Mouse (Mus musculus) embryonic fibroblast, embryonic 13.5 days (primary cell): ENCODE measurements around the gene Pbx3. TPM values are rescaled to one million over a fixed set of nuclear protein-coding genes. Genes with fewer than 3 reads are reported as not detected.

Experiments
- H3K27ac ChIP-seq: 2 replicates; pipeline ENCODE4 v1.5.1; 2012; ENCODE audit warnings: low read length, control low read depth, inconsistent platforms; ENCODE audit not compliant: insufficient read depth
- H3K4me1 ChIP-seq: 2 replicates; pipeline ENCODE4 v1.6.1; 2011; ENCODE audit warnings: low read length; ENCODE audit not compliant: control insufficient read depth, insufficient read depth
- H3K4me3 ChIP-seq: 2 replicates; pipeline ENCODE4 v1.5.1; 2011; ENCODE audit warnings: mild to moderate bottlenecking, control low read depth, low read length; ENCODE audit not compliant: insufficient read depth
- CTCF ChIP-seq: IDR thresholded peaks from 2 replicates; pipeline ENCODE4 v1.5.1; 2011; ENCODE audit warnings: mild to moderate bottlenecking, control low read depth, low read length, moderate library complexity, borderline replicate concordance; ENCODE audit not compliant: insufficient read depth
- POLR2A ChIP-seq: IDR thresholded peaks from 2 replicates; pipeline ENCODE4 v1.6.1; 2011; ENCODE audit warnings: low read depth, mild to moderate bottlenecking, control low read depth, low read length, moderate library complexity
- polyA plus RNA-seq: library from polyadenylated mRNA; stranded (reverse); fragments of >200 nt; gene quantifications from 2 replicates; pipeline ENCODE4 v1.2.4, GENCODE M21; 2011; ENCODE audit warnings: low read depth; ENCODE audit not compliant: missing spikeins, insufficient read length

Gene Pbx3
- 32.3 and 48.0 TPM in 2 replicates for polyA plus RNA-seq

DNA sequence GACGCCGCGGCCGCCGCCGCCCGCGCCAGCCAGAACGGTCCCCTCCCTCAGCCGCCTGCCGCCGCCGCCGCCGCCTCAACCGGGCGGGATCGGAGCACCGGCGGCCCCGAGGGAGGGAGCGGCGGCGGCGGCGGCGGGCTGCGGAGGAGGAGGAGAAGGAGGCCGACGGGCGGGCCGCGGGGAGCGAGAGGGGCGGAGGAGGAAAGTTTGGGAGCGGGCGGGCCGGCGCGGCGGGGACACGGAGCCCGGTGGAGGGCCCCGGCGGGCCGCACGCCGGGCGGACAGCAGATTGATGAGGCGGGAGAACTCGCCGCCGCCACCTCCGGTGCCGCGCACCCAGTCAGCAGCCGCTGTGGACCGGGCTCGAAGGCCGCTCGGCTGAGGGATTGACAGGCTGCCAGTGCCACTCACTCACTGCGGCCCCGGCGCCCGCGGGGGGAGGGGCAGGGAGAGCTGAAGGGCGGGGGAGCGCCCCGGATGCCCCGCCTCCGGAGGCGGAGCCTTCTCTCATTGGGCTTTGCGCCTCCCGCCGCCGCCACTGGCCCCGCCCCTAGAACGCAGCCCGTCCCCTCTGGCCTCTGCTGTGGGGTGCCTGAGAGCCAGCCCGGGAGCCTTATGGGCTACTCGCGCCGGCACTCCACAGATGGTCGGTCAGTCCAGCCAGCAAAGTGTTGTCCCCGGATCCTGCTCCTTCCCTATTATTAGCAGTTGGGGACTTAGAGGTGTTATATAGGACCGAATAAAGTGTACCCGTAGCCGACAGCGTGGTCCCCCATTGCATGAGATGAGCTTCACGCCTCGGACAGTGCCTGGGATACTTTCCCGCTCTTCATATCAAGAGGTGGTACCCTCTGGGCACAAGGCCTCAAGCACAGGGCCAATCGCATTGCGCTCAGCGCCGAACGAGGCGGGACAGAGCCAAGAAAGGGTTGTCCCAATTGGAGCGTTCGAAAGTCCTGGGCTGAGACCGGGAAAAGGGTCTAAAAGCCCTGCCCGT, at the start of gene Pbx3:
TSS of gene Pbx3 (minus strand) at position 838 of the 997 bp plus-strand sequence.
- H3K27ac ChIP-seq, result peak within 1 kb of the TSS; percentile 87
- TF ChIP-seq POLR2A (peak; percentile 87), CTCF (no peak)
- H3K4me3 ChIP-seq, result peak within 1 kb of the TSS; percentile 41
- H3K4me1 ChIP-seq, result peaks cover 4% of the 10 kb centered on the region; the same call in 1 of the 2 replicates

DNA sequence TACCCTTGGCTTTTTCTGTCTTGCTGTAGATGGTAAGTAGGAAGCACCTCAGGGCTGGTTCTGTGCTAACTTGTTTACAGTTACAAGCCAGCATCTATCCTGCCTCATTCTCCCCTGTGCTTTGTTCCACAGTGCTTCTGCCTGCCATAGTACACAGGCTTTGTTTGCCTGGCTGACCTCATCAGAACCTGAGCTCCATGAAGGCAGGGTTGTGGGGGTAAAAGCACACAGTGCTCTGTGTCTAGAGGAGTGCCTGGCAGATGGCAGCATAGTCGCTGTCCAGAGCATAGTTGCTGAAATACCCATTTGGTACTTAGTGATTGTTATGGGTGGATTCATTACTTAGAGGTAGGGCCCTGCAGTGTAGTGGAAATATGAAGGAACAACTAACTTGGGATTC, 47.3 kb upstream of the Pbx3 start:
- TF ChIP-seq CTCF (no peak), POLR2A (no peak)
- Histone ChIP-seq H3K27ac (no peak overlapping the region), H3K4me3 (no peak overlapping the region), H3K4me1 (no peaks in the 10 kb centered on the region; the same call in 1 of the 2 replicates)

DNA sequence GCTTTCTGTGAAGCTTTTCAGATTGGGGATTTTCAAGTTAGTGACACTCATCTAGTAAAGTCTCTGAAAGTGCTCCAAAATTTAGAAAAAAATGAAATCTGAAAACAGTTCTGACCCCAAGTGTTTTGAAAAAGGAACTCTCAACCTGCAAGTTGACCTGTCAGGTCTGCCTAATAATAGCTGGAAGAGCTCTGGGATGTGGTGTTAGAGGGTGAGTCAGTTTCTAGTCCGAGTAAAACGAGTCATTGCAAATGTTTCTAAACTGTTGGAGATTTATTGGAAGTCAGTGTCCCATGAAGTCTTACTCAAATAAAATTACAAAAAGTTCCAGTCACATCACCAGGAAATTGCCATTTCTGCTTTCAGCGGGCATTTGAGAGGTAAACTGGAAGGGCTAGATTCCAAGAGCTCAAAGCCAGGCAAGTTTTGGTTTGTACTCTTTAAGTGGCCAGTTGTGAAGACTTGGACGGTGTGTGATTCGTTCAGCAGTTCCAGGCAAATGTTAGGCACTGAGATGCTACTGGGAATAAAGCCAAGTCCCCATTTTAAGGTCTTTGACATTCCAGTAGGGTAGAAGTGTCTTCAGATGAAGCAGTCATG, 36.9 kb upstream of the Pbx3 start:
- TF ChIP-seq CTCF (no peak), POLR2A (no peak)
- Histone ChIP-seq H3K4me1 (peaks cover 5% of the 10 kb centered on the region; the same call in 1 of the 2 replicates), H3K4me3 (no peak overlapping the region), H3K27ac (no peak overlapping the region)

DNA sequence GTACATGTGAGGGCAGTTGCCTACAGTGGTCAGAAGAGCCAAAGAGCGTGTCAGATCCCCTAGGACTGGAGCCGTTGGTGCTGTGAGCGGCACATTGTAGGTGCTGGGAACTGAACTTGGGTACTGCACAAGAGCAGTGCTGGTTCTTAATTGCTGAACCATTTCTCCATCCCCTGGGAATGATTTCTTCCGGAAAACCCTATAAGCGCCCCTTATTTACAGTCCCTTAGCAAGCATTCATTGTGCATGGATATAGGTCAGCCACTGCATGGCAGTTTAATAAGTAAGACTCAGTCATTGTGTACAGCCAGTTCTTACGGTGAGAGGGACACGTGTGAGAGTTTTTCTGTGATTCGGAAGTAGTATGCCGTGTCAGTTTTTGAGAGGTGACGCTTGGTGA, 35.4 kb upstream of the Pbx3 start:
- Histone ChIP-seq H3K4me3 (no peak overlapping the region), H3K27ac (no peak overlapping the region), H3K4me1 (peaks cover 5% of the 10 kb centered on the region; the same call in 1 of the 2 replicates)
- TF ChIP-seq CTCF (no peak), POLR2A (no peak)

DNA sequence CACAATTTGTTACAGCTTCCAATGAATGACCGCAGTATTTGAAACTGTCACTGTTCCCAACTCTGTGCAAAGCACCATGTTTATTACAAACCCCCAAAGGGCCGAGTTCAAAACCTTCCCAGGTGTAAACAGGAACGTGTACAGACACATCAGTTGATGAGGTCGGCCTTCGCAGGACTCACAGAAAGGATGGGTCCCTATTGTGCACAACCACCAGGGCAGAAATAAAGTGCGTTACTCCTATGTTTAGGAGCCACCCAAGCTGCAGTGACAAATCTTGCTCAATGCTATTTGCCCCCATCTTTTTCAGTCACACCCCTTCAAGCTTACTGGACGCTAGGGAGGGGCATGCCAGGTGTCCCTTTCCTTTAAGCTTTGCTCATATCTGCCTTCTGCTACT, 34.7 kb upstream of the Pbx3 start:
- Histone ChIP-seq H3K4me3 (peak overlapping the region; percentile 92), H3K27ac (no peak overlapping the region), H3K4me1 (peaks cover 5% of the 10 kb centered on the region; the same call in 1 of the 2 replicates)
- no peak for TF ChIP-seq CTCF
- TF ChIP-seq POLR2A, result no peak

DNA sequence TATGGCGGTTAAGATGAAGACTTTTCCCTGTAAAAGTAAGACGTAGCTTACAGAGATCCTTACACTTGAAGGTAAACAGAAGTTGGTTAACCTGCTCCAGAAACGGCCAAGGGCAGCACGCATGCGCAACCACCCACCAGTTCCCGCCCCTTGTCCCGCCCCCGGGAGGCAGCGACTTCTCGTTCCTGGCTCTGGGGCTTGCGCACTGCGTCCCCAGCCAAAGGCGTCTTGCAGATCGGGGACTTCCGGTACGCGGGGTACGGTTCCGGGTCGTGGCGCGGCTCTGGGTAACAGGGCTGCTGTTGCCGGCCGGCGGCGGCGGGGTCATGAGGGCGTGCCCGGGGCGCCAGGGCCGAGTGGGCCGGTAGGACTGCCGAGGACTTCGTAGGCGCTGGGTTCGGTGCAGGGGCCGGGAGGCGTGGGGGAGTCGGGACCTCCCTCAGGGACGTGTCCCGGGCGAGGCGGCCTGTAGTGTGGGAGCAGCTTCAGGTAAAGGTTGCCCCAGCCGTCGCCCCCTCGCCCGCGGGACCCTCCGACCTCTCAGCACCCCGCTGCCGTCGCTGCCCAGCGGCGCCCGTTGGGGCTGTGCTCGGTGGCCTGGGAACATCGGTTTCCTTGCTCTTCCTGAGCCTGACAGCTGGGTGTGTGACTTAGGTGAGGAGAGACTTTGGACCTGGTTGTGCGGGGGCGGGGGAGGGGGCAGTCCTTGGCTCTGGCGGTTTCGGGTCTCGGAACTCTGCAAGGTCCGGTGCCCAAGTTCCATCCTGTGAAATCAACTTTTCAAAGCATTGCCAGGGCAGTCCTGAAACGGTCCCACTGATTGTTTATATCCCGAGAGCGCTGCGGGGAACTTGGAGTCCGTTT, 33.9 kb upstream of the Pbx3 start, which contains the start of gene Mapkap1:
TSS of gene Mapkap1 (plus strand) at position 171 of the 864 bp plus-strand sequence.
- H3K27ac ChIP-seq, result no peak within 1 kb of the TSS
- peaks cover 5% of the 10 kb centered on the region; the same call in 1 of the 2 replicates for H3K4me1 ChIP-seq
- TF ChIP-seq POLR2A (peak; percentile 57), CTCF (no peak)
- H3K4me3 ChIP-seq, result peak within 1 kb of the TSS; percentile 92

DNA sequence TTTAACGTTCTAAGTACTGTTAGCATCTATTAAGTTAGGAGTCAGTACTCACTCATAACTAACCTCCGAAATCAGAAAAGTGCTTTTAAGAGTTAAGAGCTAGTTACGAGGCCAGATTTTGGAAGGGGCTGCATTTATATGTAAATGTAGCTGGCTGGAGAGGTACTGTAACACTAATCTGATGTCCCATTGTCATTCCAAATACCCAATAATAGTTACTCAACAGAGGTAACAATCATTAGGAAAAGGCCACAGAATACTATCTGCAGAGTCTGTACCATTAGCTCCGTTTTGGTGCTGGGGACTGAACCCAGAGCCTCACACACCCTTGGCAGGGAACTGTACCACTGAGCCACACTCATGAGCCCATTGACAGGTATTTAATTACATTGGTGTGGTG, 26.6 kb upstream of the Pbx3 start:
- Histone ChIP-seq H3K4me1 (no peaks in the 10 kb centered on the region), H3K27ac (no peak overlapping the region), H3K4me3 (no peak overlapping the region)
- no peak for TF ChIP-seq POLR2A
- TF ChIP-seq CTCF, result no peak

DNA sequence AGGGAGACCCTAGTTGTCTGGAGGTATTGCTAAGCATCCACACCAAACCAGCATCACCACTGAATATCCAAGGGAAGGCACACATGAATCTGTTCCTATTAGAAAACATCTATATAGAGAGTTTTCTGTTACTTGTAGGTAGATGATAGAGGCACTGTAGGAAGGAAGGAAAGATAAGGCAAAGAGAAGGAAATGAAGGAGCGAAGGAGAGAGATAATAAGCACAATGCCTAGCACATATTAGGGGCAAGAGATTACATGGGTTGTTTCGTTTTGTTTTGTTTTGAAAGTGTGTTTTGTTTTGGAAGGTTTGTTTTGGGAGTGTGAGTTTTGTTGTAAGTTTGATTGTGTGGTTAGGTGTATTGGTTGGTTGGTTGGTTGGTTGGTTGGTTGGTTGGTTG, 6.0 kb upstream of the Pbx3 start:
- no peak for TF ChIP-seq POLR2A
- TF ChIP-seq CTCF, result no peak
- no peak overlapping the region for H3K27ac ChIP-seq
- no peaks in the 10 kb centered on the region for H3K4me1 ChIP-seq
- no peak overlapping the region for H3K4me3 ChIP-seq

DNA sequence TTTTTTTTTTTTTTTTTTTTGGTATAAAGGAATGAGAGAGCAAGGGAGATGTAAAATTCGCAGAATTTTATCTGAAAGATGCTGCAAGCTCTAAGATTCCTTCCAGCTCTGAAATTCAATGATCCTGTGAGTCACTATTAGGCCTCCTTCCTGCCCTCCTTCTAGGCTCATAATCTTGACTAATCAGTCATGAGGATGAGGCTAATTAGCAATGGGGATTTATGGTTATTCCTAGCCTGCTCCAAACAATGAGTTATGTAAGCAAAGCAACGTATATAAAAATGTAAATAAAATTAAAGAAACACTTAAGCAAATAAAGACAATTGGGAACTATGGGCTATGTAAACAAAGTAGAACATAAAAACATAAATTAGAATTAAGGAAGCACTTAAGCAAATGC, 1.4 kb upstream of the Pbx3 start:
- TF ChIP-seq CTCF (no peak), POLR2A (no peak)
- no peak overlapping the region for H3K27ac ChIP-seq
- H3K4me3 ChIP-seq, result no peak overlapping the region
- no peaks in the 10 kb centered on the region for H3K4me1 ChIP-seq
